Mouse (Mus musculus): ENCODE data around the gene Hemk1. TPM values are rescaled to one million over a fixed set of nuclear protein-coding genes. Genes with fewer than 3 reads are reported as not detected.

Hemk1 gene
- polyA plus RNA-seq, 1 experiment from 2014 or later = 5.9 TPM

DNA sequence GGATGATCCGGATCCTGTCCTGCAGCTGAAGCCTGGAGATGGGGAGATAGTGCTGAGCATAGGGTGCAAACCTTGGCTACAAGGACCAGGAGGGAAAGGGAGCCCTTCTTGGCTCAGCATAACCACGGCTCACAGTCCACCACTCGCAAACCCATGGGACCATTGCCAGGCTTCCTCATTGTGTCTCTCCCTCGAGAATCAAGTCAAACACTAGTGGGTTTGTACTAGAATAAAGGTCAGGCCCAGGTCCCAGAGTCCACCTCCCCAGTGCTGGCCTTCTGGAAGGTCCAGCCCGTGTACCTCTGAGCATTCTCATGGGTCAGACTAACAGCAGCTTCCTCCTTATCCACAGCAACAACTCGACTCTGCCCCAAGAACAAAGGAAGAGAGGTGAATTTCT, 7.4 kb downstream of the Hemk1 start:
- no peak overlapping the region for H3K4me3 ChIP-seq (ENCODE audit: low read depth, low read length)
- peaks cover 18% of the 10 kb centered on the region; the same call in 1 of the 2 replicates for H3K36me3 ChIP-seq (ENCODE audit: control insufficient read depth, insufficient read depth)
- H3K4me1 ChIP-seq (replicated peaks; ENCODE audit: control insufficient read depth, insufficient read depth, low read length) = no peaks in the 10 kb centered on the region
- no peaks in the 10 kb centered on the region for H3K27me3 ChIP-seq (replicated peaks; ENCODE audit: control insufficient read depth, insufficient read depth, low read length)
- no peak overlapping the region for H3K27ac ChIP-seq (ENCODE audit: low read depth, low read length)
- TF ChIP-seq CTCF (IDR thresholded peaks at IDR 0.05; ENCODE audit: low read depth) = no peak
- H3K4me2 ChIP-seq (replicated peaks; ENCODE audit: low read depth) = no peak overlapping the region
- no peaks in the 10 kb centered on the region for H3K9me3 ChIP-seq (ENCODE audit: control insufficient read depth)
- H3K9ac ChIP-seq (ENCODE audit: low read depth, low read length) = no peak overlapping the region
- 78% methylated on average over 6 of the region's 6 CpGs for WGBS
- ATAC-seq = no peak

GRCm38 (mm10) chr9:107327879-107328620, 10.1 kb downstream of the Hemk1 start:
- H3K4me2 ChIP-seq (replicated peaks; ENCODE audit: low read depth) = no peak overlapping the region
- ATAC-seq = no peak
- H3K9ac ChIP-seq (ENCODE audit: low read depth, low read length) = no peak overlapping the region
- no peaks in the 10 kb centered on the region for H3K27me3 ChIP-seq (replicated peaks; ENCODE audit: control insufficient read depth, insufficient read depth, low read length)
- 90% methylated on average over 16 of the region's 16 CpGs for WGBS
- H3K4me1 ChIP-seq (replicated peaks; ENCODE audit: control insufficient read depth, insufficient read depth, low read length) = no peaks in the 10 kb centered on the region
- H3K9me3 ChIP-seq (ENCODE audit: control insufficient read depth) = no peaks in the 10 kb centered on the region
- H3K36me3 ChIP-seq (ENCODE audit: control insufficient read depth, insufficient read depth) = peaks cover 9% of the 10 kb centered on the region; the same call in 1 of the 2 replicates
- TF ChIP-seq CTCF (IDR thresholded peaks at IDR 0.05; ENCODE audit: low read depth) = no peak
- no peak overlapping the region for H3K27ac ChIP-seq (ENCODE audit: low read depth, low read length)
- H3K4me3 ChIP-seq (ENCODE audit: low read depth, low read length) = no peak overlapping the region

DNA sequence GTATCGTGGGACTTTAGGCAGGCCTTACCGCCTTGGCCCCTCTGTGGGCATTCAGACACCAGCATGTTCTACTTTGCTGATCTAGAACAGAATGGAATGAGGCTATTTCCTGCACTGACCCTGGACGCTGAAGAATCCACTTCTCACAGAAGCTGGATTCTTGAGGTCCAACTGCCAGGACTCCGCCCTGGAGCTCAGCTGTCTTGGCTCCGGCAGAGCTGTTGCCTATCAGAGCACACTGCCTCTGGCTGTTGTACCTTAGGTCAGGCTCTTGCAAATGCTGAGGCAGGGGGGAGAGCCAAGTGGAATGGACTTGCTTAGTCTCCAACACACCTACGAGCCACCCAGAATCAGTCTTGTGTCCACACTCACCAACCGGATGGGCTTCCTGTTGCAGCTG, 12.2 kb downstream of the Hemk1 start:
- Histone ChIP-seq H3K4me1 (replicated peaks; ENCODE audit: control insufficient read depth, insufficient read depth, low read length) (0 out of 2 replicates have a peak, but pooled peaks cover 3% of the 10 kb centered on the region), H3K27ac (ENCODE audit: low read depth, low read length) (no peak overlapping the region), H3K27me3 (replicated peaks; ENCODE audit: control insufficient read depth, insufficient read depth, low read length) (no peaks in the 10 kb centered on the region), H3K9me3 (ENCODE audit: control insufficient read depth) (no peaks in the 10 kb centered on the region), H3K9ac (ENCODE audit: low read depth, low read length) (no peak overlapping the region), H3K36me3 (ENCODE audit: control insufficient read depth, insufficient read depth) (no peaks in the 10 kb centered on the region), H3K4me3 (ENCODE audit: low read depth, low read length) (no peak overlapping the region), H3K4me2 (replicated peaks; ENCODE audit: low read depth) (no peak overlapping the region)
- no peak for TF ChIP-seq CTCF (IDR thresholded peaks at IDR 0.05; ENCODE audit: low read depth)
- no peak for ATAC-seq
- WGBS = 84% methylated on average over 7 of the region's 7 CpGs

- H3K36me3 ChIP-seq (ENCODE audit: control insufficient read depth, insufficient read depth) = no peaks in the 10 kb centered on the region
- no peak overlapping the region for H3K27ac ChIP-seq (ENCODE audit: low read depth, low read length)
- TF ChIP-seq CTCF (IDR thresholded peaks at IDR 0.05; ENCODE audit: low read depth) = no peak
- H3K4me2 ChIP-seq (replicated peaks; ENCODE audit: low read depth) = no peak overlapping the region
- H3K9me3 ChIP-seq (ENCODE audit: control insufficient read depth) = no peaks in the 10 kb centered on the region
- 68% methylated on average over 4 of the region's 4 CpGs for WGBS
- H3K27me3 ChIP-seq (replicated peaks; ENCODE audit: control insufficient read depth, insufficient read depth, low read length) = no peaks in the 10 kb centered on the region
- no peak for ATAC-seq
- no peak overlapping the region for H3K4me3 ChIP-seq (ENCODE audit: low read depth, low read length)
- H3K9ac ChIP-seq (ENCODE audit: low read depth, low read length) = no peak overlapping the region
- 0 out of 2 replicates have a peak, but pooled peaks cover 3% of the 10 kb centered on the region for H3K4me1 ChIP-seq (replicated peaks; ENCODE audit: control insufficient read depth, insufficient read depth, low read length)
Observed at GRCm38 (mm10) chr9:107324799-107325561, 13.2 kb downstream of the Hemk1 start.

- no peaks in the 10 kb centered on the region for H3K36me3 ChIP-seq (ENCODE audit: control insufficient read depth, insufficient read depth)
- H3K27me3 ChIP-seq (replicated peaks; ENCODE audit: control insufficient read depth, insufficient read depth, low read length) = no peaks in the 10 kb centered on the region
- no peak overlapping the region for H3K9ac ChIP-seq (ENCODE audit: low read depth, low read length)
- ATAC-seq = no peak
- 0 out of 2 replicates have a peak, but pooled peaks cover 3% of the 10 kb centered on the region for H3K4me1 ChIP-seq (replicated peaks; ENCODE audit: control insufficient read depth, insufficient read depth, low read length)
- TF ChIP-seq CTCF (IDR thresholded peaks at IDR 0.05; ENCODE audit: low read depth) = no peak
- H3K27ac ChIP-seq (ENCODE audit: low read depth, low read length) = no peak overlapping the region
- whole genome bisulfite sequencing = 67% methylated on average over 6 of the region's 6 CpGs
- no peak overlapping the region for H3K4me3 ChIP-seq (ENCODE audit: low read depth, low read length)
- no peaks in the 10 kb centered on the region for H3K9me3 ChIP-seq (ENCODE audit: control insufficient read depth)
- no peak overlapping the region for H3K4me2 ChIP-seq (replicated peaks; ENCODE audit: low read depth)
Observed at GRCm38 (mm10) chr9:107323558-107323957, 14.6 kb downstream of the Hemk1 start.

- no peak overlapping the region for H3K4me2 ChIP-seq (replicated peaks; ENCODE audit: low read depth)
Observed at GRCm38 (mm10) chr9:107322461-107323050, 15.6 kb downstream of the Hemk1 start.

More at GRCm38 (mm10) chr9:107322461-107323050, 15.6 kb downstream of the Hemk1 start:
- no peak for TF ChIP-seq CTCF (IDR thresholded peaks at IDR 0.05; ENCODE audit: low read depth)
- no peaks in the 10 kb centered on the region for H3K27me3 ChIP-seq (replicated peaks; ENCODE audit: control insufficient read depth, insufficient read depth, low read length)
- 0 out of 2 replicates have a peak, but pooled peaks cover 3% of the 10 kb centered on the region for H3K4me1 ChIP-seq (replicated peaks; ENCODE audit: control insufficient read depth, insufficient read depth, low read length)
- no peak overlapping the region for H3K4me3 ChIP-seq (ENCODE audit: low read depth, low read length)
- no peak for ATAC-seq
- 59% methylated on average over 8 of the region's 8 CpGs for WGBS
- no peak overlapping the region for H3K9ac ChIP-seq (ENCODE audit: low read depth, low read length)
- no peaks in the 10 kb centered on the region for H3K36me3 ChIP-seq (ENCODE audit: control insufficient read depth, insufficient read depth)
- H3K27ac ChIP-seq (ENCODE audit: low read depth, low read length) = no peak overlapping the region
- no peaks in the 10 kb centered on the region for H3K9me3 ChIP-seq (ENCODE audit: control insufficient read depth)
